Mouse (Mus musculus) urinary bladder, postnatal 14 days (tissue): ENCODE data around the gene Tnfaip8l2.

Experiments
- DNase-seq: peaks from one replicate; pipeline ENCODE4 v3.0.0; 2021; ENCODE audit warnings: low spot score

Tnfaip8l2 gene

GRCm38 (mm10) chr3:95141952-95142616 is at the start of gene Tnfaip8l2:
TSS of gene Tnfaip8l2 (minus strand) at chr3:95142360.
- DNase-seq, result no peak

DNA sequence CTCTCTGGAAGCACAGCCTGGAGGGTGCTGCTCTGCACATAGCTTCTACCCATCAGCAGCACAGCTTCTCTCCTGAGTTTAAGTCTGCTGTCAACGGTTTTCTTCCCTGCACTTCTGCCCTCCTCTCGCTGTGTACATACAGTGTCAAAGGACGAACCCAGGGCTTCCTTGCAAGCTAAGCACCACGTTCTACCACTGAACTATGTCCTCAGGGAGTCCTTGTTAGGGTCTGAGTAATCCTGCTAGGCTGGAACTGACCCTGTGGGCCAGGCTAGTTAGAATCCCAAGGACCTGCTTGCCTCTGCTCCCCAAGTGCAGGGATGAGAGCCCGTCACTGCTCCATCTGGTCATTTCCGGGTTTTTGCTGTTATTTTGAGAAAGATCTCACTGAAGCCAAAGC is 44.7 kb upstream of the Tnfaip8l2 start:
- no peak for DNase-seq

GRCm38 (mm10) chr3:95186100-95186499 is 43.9 kb upstream of the Tnfaip8l2 start:
- DNase-seq, result no peak

DNA sequence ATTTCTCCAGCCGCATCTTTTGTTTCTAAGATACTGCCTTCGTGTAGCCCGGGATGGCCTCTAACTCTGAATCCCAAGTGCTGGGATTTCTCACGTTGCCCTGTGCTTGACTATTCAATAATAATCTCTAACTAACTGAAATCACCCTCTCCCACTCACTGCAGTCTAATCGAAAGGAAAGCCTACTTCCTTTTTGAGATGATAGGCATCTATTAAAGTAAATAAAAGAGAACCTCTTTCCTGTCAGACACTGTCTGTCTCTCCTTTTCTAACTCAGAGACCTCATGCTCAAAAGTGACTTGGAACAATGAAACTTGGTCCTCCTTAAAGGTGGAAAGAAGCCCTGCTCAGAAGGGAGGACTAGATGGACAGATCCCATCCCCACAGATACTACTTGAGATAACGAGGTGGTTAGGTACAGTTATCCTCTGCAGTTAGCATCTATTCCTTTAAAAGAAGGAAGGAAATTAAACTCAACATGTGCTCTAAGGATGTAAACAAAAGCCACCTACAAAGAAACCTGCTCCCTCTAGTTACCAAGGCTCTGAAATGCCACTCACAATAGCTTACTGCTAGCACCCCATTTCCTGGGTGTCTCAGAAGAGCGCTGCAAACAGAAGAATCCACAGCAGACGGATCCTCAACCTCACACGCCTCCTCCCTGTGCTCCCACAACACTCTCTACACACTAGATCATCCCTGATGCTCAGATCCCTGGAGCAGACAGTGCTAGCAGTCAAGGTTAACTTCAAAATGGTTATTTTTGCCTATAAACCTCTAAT is 42.8 kb upstream of the Tnfaip8l2 start:
- DNase-seq, result no peak

- DNase-seq, result no peak
Observed at GRCm38 (mm10) chr3:95181841-95182240, 39.7 kb upstream of the Tnfaip8l2 start.

- DNase-seq, result no peak
Observed at GRCm38 (mm10) chr3:95179890-95180289, 37.7 kb upstream of the Tnfaip8l2 start.

GRCm38 (mm10) chr3:95178948-95179347 is 36.8 kb upstream of the Tnfaip8l2 start:
- DNase-seq, result no peak

DNA sequence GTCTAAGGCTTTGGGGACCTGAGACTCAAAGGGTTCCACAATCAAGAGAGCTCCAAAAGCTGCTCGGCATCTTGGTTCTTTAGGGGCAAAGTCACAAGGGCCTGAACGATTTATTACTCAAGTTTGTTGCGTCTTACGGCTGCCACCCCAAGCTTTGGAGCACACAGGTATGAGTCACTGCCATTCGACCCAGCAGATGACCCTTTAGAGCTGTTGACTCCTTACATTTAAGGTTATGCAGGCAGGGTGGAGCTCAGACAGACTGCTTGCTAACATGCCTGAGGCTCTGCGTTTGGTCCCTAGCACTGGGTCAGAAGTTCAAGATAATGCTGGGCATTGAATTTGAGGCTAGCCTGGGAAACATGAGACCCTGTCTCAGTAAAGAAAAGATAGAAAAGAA is 35.4 kb upstream of the Tnfaip8l2 start:
- DNase-seq, result no peak

DNA sequence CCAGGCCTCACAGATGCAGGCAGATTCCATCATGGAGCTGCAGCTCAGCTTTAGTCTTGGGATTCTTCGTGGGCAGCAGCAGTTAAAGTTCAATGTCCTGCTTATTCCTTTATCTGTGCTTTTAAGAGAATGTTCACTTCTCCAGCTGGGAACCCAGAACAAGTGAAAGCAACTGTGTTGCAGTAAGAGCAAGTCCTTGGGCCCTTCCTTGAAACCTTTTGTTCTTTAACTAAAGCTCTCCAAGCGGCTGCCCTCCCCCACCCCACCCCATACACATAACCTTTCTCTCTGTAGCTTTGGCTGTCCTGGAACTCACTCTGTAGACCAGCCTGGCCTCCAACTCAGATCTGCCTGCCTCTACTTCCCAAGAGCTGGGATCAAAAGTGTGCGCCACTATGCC is 34.3 kb upstream of the Tnfaip8l2 start:
- no peak for DNase-seq

GRCm38 (mm10) chr3:95174011-95174592 is 31.9 kb upstream of the Tnfaip8l2 start:
- DNase-seq, result peak; percentile 90

DNA sequence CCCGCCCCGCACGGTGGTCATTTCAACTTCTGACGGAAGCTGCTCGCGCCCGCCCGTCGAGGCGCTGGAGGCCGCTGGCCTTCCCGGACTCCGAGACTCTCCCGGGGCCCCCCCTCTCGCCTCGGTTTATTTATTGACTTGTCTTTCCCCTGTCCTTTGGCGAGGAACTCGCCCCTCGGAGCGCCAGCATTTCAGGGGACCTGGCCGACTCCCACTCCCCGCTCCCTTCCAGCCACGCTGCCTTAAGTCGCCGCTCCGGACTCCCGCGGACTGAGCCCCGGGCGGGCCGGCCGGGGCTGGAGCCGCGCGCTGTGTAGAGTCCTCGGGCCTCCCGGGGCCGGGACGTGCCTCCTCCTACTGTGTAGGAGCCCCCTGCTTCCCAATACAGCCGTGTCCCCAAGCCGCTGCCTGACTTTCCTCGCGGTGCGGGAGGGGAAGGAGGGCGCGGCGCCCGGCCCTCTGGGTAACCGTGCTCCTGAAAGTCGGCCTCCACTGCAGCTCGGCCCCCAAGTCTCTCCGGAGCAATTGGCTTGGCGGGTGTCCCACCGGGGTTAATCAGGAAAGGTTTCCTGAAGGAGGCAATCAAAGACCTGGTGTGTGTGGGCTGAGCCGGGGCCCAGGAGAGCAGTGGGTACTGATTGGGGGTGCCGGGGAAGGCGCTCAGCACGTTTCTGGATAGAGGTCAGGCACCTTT is 31.2 kb upstream of the Tnfaip8l2 start:
- DNase-seq, result peak; percentile 29

DNA sequence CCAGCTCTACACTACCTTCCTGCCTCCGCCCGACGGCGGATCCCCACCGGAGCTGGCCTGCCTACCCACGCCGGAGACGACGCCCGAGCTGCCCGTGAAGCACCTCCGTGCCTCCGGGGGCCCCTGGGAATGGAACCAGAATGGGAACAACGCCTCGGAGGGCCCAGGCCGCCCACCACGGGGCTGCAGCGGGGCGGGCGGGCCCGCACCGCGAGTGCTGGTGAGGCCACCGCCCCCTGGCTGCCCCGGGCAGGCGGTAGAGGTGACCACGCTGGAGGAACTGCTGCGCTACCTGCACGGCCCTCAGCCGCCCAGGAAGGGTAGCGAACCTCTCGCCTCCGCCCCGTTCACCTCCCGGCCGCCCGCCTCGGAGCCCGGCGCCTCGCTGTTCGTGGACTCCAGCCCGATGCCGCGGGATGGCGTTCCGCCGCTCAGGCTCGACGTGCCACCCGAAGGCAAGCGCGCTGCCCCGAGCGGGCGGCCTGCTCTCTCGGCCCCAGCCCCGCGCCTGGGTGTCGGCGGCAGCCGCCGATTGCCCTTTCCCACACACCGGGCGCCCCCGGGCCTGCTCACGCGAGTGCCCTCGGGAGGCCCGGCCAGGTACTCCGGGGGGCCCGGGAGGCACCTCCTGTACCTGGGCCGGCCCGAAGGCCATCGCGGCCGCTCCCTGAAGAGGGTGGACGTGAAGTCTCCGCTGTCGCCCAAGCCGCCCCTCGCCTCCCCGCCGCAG is 30.5 kb upstream of the Tnfaip8l2 start:
- DNase-seq, result no peak

DNA sequence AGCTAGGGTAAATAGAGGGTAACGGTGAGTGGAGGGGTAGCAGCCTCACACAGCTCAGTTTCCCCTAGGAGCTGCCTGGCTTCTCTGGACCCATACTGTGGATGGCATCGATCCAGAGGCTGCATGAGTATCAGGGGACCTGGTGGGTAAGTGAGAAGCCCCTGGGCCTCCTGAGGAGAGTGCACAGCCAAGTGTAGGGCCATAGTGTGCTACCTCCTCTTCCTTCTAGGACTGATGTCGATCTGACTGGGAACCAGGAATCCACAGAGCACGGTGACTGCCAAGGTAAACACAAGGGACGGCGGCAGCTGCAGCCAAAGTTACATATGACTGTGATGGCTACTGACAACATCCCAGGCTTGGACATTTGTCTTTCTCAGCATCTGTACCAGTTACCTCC is 28.9 kb upstream of the Tnfaip8l2 start:
- DNase-seq, result peak; percentile 23

DNA sequence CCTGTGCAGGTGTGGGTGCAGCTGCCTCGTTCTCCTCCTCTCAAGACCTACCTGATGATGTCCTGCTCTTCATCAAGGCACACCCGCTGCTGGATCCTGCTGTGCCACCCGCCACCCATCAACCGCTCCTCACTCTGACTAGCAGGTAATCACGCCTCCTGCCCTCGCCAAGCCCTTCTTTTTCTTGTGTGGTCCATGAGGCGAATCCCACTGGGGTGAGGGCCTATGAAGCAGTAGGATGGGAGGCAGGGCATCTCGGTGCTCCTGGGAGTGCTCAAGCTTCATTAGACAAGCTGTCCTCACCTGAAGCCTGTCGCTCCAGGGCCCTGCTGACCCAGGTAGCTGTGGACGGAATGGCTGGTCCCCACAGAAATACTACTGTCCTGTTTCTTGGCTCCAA is 27.8 kb upstream of the Tnfaip8l2 start:
- DNase-seq, result no peak

DNA sequence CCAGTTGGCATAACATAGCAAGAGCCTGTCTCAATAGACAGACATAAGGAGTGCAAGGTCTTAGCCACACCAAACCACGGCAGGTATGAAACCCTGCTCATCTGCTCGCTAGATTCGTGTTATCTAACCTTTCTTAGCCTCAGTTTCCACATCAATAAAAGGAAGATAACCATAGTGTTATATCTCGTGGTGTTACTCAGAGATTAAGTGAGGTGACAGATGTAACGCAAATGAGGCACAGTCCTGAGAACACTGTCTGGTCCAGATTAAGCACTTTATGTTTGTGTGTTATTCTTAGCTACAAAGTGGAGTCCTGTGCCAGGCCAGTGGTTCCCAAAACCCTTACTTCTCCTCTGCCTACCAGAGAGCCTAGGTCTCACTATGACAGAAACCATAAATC is 22.7 kb upstream of the Tnfaip8l2 start:
- DNase-seq, result no peak

DNA sequence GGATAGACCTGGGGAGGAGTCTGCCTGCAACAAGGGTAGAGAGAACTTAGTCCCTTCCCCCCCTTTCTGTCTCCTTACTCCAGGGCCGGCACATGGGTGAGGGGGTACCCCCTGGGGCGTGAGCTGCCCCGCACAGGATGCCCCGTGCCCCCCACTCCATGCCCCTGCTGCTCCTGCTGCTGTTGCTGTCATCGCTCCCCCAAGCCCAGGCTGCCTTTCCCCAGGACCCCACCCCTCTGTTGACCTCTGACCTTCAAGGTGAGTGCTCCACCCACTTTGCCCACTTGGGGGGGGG is 22.0 kb upstream of the Tnfaip8l2 start:
- no peak for DNase-seq

DNA sequence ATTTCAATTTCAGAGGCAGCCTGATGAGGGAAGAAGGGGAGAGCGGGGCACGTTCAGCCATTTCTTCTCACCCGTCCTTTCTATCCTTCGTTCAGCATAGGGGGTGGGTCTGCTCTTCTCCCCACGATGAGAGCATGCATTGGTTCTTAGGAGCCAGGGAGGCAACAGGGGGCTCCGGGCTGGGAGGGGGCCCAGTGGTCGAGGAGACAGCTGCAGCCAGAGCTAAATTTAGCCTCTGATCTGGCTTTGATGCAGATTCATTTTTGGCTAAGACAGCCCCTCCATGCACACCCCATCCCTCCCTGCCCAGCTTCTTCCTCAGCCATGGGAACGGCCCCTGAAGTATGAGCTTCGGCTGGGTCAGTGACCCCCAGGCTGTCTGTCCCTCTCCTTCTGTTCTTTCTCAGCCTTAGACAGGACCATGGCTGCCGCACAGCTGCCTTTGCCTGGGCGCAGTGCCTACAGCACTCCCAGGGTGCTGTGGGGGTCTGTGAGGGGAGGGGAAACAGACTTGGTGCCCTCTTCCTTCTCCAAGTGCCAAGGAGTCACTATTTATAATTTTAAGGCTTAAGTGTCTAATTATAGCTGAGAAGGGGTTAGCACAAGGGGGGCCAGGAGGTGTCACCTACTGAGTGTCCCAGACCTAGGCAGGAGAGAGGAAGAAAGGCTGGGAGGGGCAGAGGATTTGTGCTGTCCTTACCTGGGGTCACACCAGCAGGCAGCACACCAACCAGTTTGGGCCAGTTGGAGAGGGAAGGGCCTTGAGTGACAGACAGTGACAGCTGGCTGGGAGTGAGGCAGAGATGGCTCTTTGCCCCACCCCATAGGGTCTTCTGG is 21.5 kb upstream of the Tnfaip8l2 start:
- DNase-seq, result no peak

- DNase-seq, result no peak
Observed at GRCm38 (mm10) chr3:95162345-95162628, 20.1 kb upstream of the Tnfaip8l2 start.

GRCm38 (mm10) chr3:95161618-95162344 is 19.6 kb upstream of the Tnfaip8l2 start:
- no peak for DNase-seq

DNA sequence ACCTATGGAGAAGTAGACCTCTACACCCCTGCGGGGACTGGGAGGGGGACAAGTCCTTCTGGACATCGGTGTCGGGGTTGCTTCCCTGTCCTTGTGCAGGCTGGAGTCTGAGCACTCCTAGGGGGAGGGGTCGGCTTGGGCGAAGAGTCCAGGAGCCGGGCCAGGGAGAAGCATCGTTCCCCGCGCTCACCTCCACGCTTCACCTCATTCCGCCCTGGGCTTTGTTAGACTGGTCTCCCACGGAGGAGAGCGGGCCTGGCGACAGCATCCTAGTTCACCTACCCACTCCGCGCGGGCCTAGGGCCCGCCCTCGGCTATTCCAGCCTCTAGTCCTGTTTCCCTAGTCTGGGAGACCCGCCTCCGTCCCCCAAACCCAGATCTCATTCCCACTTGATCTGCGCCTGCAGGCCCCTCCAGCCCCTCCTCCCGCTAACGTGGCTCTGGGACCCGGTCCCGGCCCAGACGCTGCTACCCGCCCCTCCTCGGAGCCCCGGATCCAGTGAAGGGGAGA is 18.9 kb upstream of the Tnfaip8l2 start:
- no peak for DNase-seq
